Mouse (Mus musculus): ENCODE results near the gene Apoa4.

Apoa4 gene

GRCm38 (mm10) chr9:46240526-46241153, at the start of gene Apoa4:
Gene Apoa4, plus strand, starts transcription at chr9:46240696.
- no peak for DNase-seq (ENCODE audit: low read depth, low spot score)

GRCm38 (mm10) chr9:46191234-46191633, 49.3 kb upstream of the Apoa4 start:
- DNase-seq (ENCODE audit: low read depth, low spot score): no peak

GRCm38 (mm10) chr9:46191644-46192043, 48.9 kb upstream of the Apoa4 start:
- no peak for DNase-seq (ENCODE audit: low read depth, low spot score)

- no peak for DNase-seq (ENCODE audit: low read depth, low spot score)
Measured at GRCm38 (mm10) chr9:46192642-46193041, 47.9 kb upstream of the Apoa4 start.

- DNase-seq (ENCODE audit: low read depth, low spot score): no peak
Measured at GRCm38 (mm10) chr9:46194809-46195208, 45.7 kb upstream of the Apoa4 start.

GRCm38 (mm10) chr9:46196699-46197169, 43.8 kb upstream of the Apoa4 start:
- DNase-seq (ENCODE audit: low read depth, low spot score): no peak

GRCm38 (mm10) chr9:46198461-46198860, 42.0 kb upstream of the Apoa4 start:
- no peak for DNase-seq (ENCODE audit: low read depth, low spot score)

- no peak for DNase-seq (ENCODE audit: low read depth, low spot score)
Measured at GRCm38 (mm10) chr9:46198936-46199335, 41.6 kb upstream of the Apoa4 start.

GRCm38 (mm10) chr9:46199609-46200008, 40.9 kb upstream of the Apoa4 start:
- no peak for DNase-seq (ENCODE audit: low read depth, low spot score)

GRCm38 (mm10) chr9:46206834-46207500, 33.5 kb upstream of the Apoa4 start:
- DNase-seq (ENCODE audit: low read depth, low spot score): no peak

GRCm38 (mm10) chr9:46207501-46207869, 33.0 kb upstream of the Apoa4 start:
- no peak for DNase-seq (ENCODE audit: low read depth, low spot score)

- no peak for DNase-seq (ENCODE audit: low read depth, low spot score)
Measured at GRCm38 (mm10) chr9:46208401-46208974, 32.0 kb upstream of the Apoa4 start.

- DNase-seq (ENCODE audit: low read depth, low spot score): no peak
Measured at GRCm38 (mm10) chr9:46210473-46210872, 30.0 kb upstream of the Apoa4 start.

GRCm38 (mm10) chr9:46214276-46214675, 26.2 kb upstream of the Apoa4 start:
- DNase-seq (ENCODE audit: low read depth, low spot score): no peak

- no peak for DNase-seq (ENCODE audit: low read depth, low spot score)
Measured at GRCm38 (mm10) chr9:46214946-46215337, 25.6 kb upstream of the Apoa4 start.

GRCm38 (mm10) chr9:46215338-46216322, 24.9 kb upstream of the Apoa4 start:
- no peak for DNase-seq (ENCODE audit: low read depth, low spot score)

GRCm38 (mm10) chr9:46216744-46217470, 23.6 kb upstream of the Apoa4 start:
- DNase-seq (ENCODE audit: low read depth, low spot score): no peak

- DNase-seq (ENCODE audit: low read depth, low spot score): no peak
Measured at GRCm38 (mm10) chr9:46218176-46218575, 22.3 kb upstream of the Apoa4 start.

- no peak for DNase-seq (ENCODE audit: low read depth, low spot score)
Measured at GRCm38 (mm10) chr9:46223090-46223489, 17.4 kb upstream of the Apoa4 start.

- DNase-seq (ENCODE audit: low read depth, low spot score): no peak
Measured at GRCm38 (mm10) chr9:46224101-46224500, 16.4 kb upstream of the Apoa4 start.

Data from WW6 (cell line).